Mouse (Mus musculus) E14TG2a.4 (cell line): ENCODE data around the gene Onecut1.

Source experiments
- CTCF ChIP-seq: conservative IDR thresholded peaks from 2 replicates; pipeline ENCODE4 v1.5.1; 2014; ENCODE audit warnings: low read length
- NANOG ChIP-seq: IDR thresholded peaks from 2 replicates; pipeline ENCODE4 v1.6.1; 2014; ENCODE audit warnings: borderline replicate concordance, low read length, mixed read lengths
- POU5F1 ChIP-seq: IDR thresholded peaks from 2 replicates; pipeline ENCODE4 v1.6.1; 2014; ENCODE audit warnings: low read length, borderline replicate concordance

DNA sequence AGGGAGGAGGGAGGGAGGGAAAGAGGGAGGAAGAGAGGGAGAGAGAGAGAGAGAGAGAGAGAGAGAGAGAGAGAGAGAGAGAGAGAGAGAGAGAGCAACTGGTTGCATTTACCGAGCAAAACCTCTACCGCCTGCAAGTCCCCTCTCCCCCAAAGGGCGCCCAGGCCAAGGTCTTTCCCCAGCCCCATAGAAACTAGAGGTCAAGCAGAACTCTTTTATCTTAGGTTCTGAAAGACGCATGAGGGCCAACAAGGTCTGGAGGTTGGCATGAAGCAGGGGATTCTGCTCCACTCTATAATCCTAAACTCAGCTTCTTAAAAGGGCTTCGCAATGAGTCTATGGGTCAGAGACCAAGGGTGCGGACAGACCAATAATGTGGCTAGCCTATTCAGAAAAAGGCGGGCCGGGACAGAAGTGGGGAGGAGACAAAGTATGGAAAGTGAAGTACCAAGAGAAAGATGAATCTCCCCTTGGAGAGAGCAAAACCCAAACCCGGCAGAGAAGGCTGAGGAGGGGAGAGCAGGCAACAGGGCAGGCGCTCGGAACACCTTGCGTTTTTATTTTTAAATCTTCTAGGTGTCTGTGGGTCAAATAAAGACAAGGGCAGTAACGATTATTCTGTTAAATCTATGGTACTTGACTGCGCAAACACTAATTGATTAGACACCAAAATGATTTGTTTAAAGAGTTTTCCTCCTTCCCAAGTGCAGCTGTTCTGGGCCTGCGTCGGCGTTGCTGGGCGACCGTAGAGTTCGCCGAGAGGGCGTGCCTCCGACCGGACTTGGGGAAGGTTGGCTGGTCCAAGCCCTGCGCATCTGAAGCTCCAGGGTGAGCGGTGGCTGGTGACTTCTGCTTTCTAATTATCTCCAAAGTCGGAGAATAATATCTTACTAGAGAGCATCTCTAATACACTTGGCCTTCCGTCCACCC lies 4.9 kb upstream of the Onecut1 start:
- TF ChIP-seq CTCF: no peak
- no peak for TF ChIP-seq NANOG
- TF ChIP-seq POU5F1: no peak
